Mouse (Mus musculus): ENCODE data around the gene Sparc. TPM values are rescaled to one million over a fixed set of nuclear protein-coding genes. Genes with fewer than 3 reads are reported as not detected.
A peak's percentile ranks its signal among the peaks of the same experiment; 100 is the strongest.

The Sparc gene
- polyA plus RNA-seq, 1 experiment, result 585 TPM

GRCm38 (mm10) chr11:55407133-55407532 lies 15.8 kb downstream of the Sparc start:
- Histone ChIP-seq H3K27ac (ENCODE audit: insufficient read depth, low read depth, low read length) (peak overlapping the region; percentile 77), H3K4me3 (ENCODE audit: insufficient read depth, low read depth, low read length) (no peak overlapping the region), H3K4me1 (ENCODE audit: control insufficient read depth, insufficient read depth, low read length) (peaks cover 10% of the 10 kb centered on the region), H3K27me3 (replicated peaks; ENCODE audit: control insufficient read depth, insufficient read depth, low read length) (no peaks in the 10 kb centered on the region), H3K36me3 (ENCODE audit: control insufficient read depth, insufficient read depth, low read length) (peaks cover 2% of the 10 kb centered on the region; the same call in 1 of the 2 replicates)
- WGBS, result 64% methylated on average over 4 of the region's 4 CpGs
- TF ChIP-seq CTCF (conservative IDR thresholded peaks at IDR 0.05; ENCODE audit: insufficient read depth, insufficient read length, low read depth, low read length) (no peak), POLR2A (IDR thresholded peaks at IDR 0.05; ENCODE audit: low read depth, low read length) (no peak)
- no peak for DNase-seq

GRCm38 (mm10) chr11:55405601-55406469 lies 17.1 kb downstream of the Sparc start:
- Histone ChIP-seq H3K27ac (ENCODE audit: insufficient read depth, low read depth, low read length) (peak overlapping the region; percentile 81), H3K27me3 (replicated peaks; ENCODE audit: control insufficient read depth, insufficient read depth, low read length) (no peaks in the 10 kb centered on the region), H3K4me1 (ENCODE audit: control insufficient read depth, insufficient read depth, low read length) (peaks cover 10% of the 10 kb centered on the region), H3K36me3 (ENCODE audit: control insufficient read depth, insufficient read depth, low read length) (peaks cover 2% of the 10 kb centered on the region; the same call in 1 of the 2 replicates), H3K4me3 (ENCODE audit: insufficient read depth, low read depth, low read length) (no peak overlapping the region)
- TF ChIP-seq POLR2A (IDR thresholded peaks at IDR 0.05; ENCODE audit: low read depth, low read length) (no peak), CTCF (conservative IDR thresholded peaks at IDR 0.05; ENCODE audit: insufficient read depth, insufficient read length, low read depth, low read length) (no peak)
- peak; percentile 88 for DNase-seq
- 20% methylated on average over 8 of the region's 8 CpGs for WGBS

DNA sequence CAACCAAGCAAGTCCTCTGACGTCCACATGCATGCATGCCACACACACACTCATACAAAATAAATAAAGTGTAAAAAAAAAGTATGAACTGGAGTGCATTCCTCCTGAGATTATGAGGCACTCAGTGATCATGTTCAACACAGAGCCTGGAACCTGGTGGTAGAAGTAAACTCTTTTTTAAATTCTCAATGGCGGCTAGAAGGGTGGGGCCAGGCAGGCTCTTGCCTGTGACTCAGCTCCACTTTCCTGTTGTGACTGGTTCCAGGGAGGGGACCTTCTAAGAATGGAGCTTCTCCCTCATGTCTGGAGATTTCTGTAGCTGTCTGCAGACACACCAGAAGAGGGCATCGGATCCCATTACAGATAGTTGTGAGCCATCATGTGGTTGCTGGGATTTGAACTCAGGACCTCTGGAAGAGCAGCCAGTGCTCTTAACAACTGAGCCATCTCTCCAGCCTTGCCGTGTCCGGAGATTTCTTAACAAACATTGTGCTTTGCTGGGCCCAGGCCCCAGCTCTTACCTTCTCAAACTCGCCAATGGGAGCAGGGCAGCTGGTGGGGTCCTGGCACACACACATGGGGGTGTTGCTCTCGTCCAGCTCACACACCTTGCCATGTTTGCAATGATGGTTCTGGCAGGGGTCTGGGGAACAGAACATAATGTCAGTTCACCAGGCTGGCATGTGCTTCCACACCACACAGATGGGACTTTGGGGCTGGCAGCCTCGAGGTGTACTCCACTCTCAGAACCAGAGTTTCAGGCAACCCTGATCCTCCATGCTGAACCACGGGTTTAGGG lies 18.1 kb downstream of the Sparc start:
- Histone ChIP-seq H3K36me3 (ENCODE audit: control insufficient read depth, insufficient read depth, low read length) (peaks cover 2% of the 10 kb centered on the region; the same call in 1 of the 2 replicates), H3K4me1 (ENCODE audit: control insufficient read depth, insufficient read depth, low read length) (peaks cover 10% of the 10 kb centered on the region), H3K27ac (ENCODE audit: insufficient read depth, low read depth, low read length) (peak overlapping the region; percentile 81), H3K4me3 (ENCODE audit: insufficient read depth, low read depth, low read length) (no peak overlapping the region), H3K27me3 (replicated peaks; ENCODE audit: control insufficient read depth, insufficient read depth, low read length) (no peaks in the 10 kb centered on the region)
- TF ChIP-seq CTCF (conservative IDR thresholded peaks at IDR 0.05; ENCODE audit: insufficient read depth, insufficient read length, low read depth, low read length) (no peak), POLR2A (IDR thresholded peaks at IDR 0.05; ENCODE audit: low read depth, low read length) (no peak)
- WGBS, result 80% methylated on average over 9 of the region's 9 CpGs
- DNase-seq, result peak; percentile 50

GRCm38 (mm10) chr11:55400863-55401262 lies 22.1 kb downstream of the Sparc start:
- whole genome bisulfite sequencing, result 86% methylated on average over 2 of the region's 2 CpGs

DNA sequence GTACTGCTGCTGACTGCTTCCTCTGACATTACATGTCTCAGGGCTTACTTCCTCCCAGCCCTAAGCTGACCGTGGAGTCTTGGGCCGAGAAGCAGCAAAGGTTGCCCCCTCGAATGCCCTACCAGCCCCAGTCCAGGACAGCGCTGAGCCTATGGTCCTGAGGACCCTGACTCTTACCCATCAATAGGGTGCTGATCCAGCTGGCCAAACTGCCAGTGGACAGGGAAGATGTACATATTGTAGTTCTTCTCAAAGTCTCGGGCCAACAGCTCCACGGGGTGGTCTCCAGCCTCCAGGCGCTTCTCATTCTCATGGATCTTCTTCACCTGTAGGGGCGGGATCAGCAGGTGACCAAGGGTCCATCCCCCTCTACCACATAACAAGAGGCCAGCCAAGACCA lies 24.6 kb downstream of the Sparc start:
- DNase-seq, result no peak
- Histone ChIP-seq H3K4me1 (ENCODE audit: control insufficient read depth, insufficient read depth, low read length) (no peaks in the 10 kb centered on the region), H3K36me3 (ENCODE audit: control insufficient read depth, insufficient read depth, low read length) (no peaks in the 10 kb centered on the region; the same call in 1 of the 2 replicates), H3K27me3 (replicated peaks; ENCODE audit: control insufficient read depth, insufficient read depth, low read length) (no peaks in the 10 kb centered on the region), H3K27ac (ENCODE audit: insufficient read depth, low read depth, low read length) (peak overlapping the region; percentile 40; the same call in 1 of the 2 replicates), H3K4me3 (ENCODE audit: insufficient read depth, low read depth, low read length) (no peak overlapping the region)
- TF ChIP-seq POLR2A (IDR thresholded peaks at IDR 0.05; ENCODE audit: low read depth, low read length) (no peak), CTCF (conservative IDR thresholded peaks at IDR 0.05; ENCODE audit: insufficient read depth, insufficient read length, low read depth, low read length) (no peak)
- WGBS, result 86% methylated on average over 8 of the region's 8 CpGs

More at GRCm38 (mm10) chr11:55400863-55401262, 22.1 kb downstream of the Sparc start:
- Histone ChIP-seq H3K4me1 (ENCODE audit: control insufficient read depth, insufficient read depth, low read length) (0 out of 2 replicates have a peak, but pooled peaks cover 3% of the 10 kb centered on the region), H3K36me3 (ENCODE audit: control insufficient read depth, insufficient read depth, low read length) (no peaks in the 10 kb centered on the region; the same call in 1 of the 2 replicates), H3K27me3 (replicated peaks; ENCODE audit: control insufficient read depth, insufficient read depth, low read length) (no peaks in the 10 kb centered on the region), H3K27ac (ENCODE audit: insufficient read depth, low read depth, low read length) (no peak overlapping the region), H3K4me3 (ENCODE audit: insufficient read depth, low read depth, low read length) (no peak overlapping the region)
- TF ChIP-seq POLR2A (IDR thresholded peaks at IDR 0.05; ENCODE audit: low read depth, low read length) (no peak), CTCF (conservative IDR thresholded peaks at IDR 0.05; ENCODE audit: insufficient read depth, insufficient read length, low read depth, low read length) (no peak)
- DNase-seq, result no peak

- Histone ChIP-seq H3K36me3 (ENCODE audit: control insufficient read depth, insufficient read depth, low read length) (no peaks in the 10 kb centered on the region; the same call in 1 of the 2 replicates), H3K4me1 (ENCODE audit: control insufficient read depth, insufficient read depth, low read length) (no peaks in the 10 kb centered on the region), H3K27me3 (replicated peaks; ENCODE audit: control insufficient read depth, insufficient read depth, low read length) (no peaks in the 10 kb centered on the region), H3K4me3 (ENCODE audit: insufficient read depth, low read depth, low read length) (no peak overlapping the region), H3K27ac (ENCODE audit: insufficient read depth, low read depth, low read length) (peak overlapping the region; percentile 40)
- no peak for TF ChIP-seq CTCF (conservative IDR thresholded peaks at IDR 0.05; ENCODE audit: insufficient read depth, insufficient read length, low read depth, low read length)
- TF ChIP-seq POLR2A (IDR thresholded peaks at IDR 0.05; ENCODE audit: low read depth, low read length), result no peak
- 64% methylated on average over 9 of the region's 9 CpGs for WGBS
- peak; percentile 72 for DNase-seq
These were observed 25.5 kb downstream of the Sparc start for GRCm38 (mm10) chr11:55397441-55397840.

All from kidney, adult 2 months (tissue).